Mouse (Mus musculus) erythroid progenitor cell, adult 5-6 weeks (primary cell): ENCODE results near the gene Olfr1320. TPM values are rescaled to one million over a fixed set of nuclear protein-coding genes. Genes with fewer than 3 reads are reported as not detected.

Source experiments
- ATAC-seq: replicated peaks from 2 replicates; pipeline ENCODE4 v1.8.0; 2016; ENCODE audit warnings: moderate number of reproducible peaks, mild to moderate bottlenecking, moderate TSS enrichment, inconsistent platforms; ENCODE audit not compliant: poor library complexity, low FRiP score, severe bottlenecking
- total RNA-seq, 2 experiments: library from RNA; stranded (forward) in 1 of 2; stranded (reverse) in 1 of 2; fragments of 150-400 nt in 1 of 2; fragments of 186-747, 209-891 nt in 1 of 2; gene quantifications; 2 replicates each; pipeline versions ENCODE4 v1.2.3 to v1.2.4; 2015 to 2017; ENCODE audit warnings: low replicate concordance in 2 of 2

The Olfr1320 gene
- total RNA-seq (2015; ENCODE audit: low replicate concordance) (not detected in 2 replicates), total RNA-seq (2017; ENCODE audit: low replicate concordance) (not detected in 2 replicates)

- no peak for ATAC-seq
Measured at GRCm38 (mm10) chrX:49672033-49672432, at the start of gene Olfr1320. TSS of gene Olfr1320 (plus strand) at chrX:49672333.

- no peak for ATAC-seq
Measured at GRCm38 (mm10) chrX:49627566-49627965, 44.6 kb upstream of the Olfr1320 start.

- no peak for ATAC-seq
Measured at GRCm38 (mm10) chrX:49631195-49631594, 40.9 kb upstream of the Olfr1320 start.

- ATAC-seq, result peak; percentile 71
Measured at GRCm38 (mm10) chrX:49660781-49661180, 11.4 kb upstream of the Olfr1320 start.

Other genes starting within 250 kb of the Olfr1320 start
- gene Arhgap36, start 208.4 kb upstream of the Olfr1320 start, total RNA-seq (2015; ENCODE audit: low replicate concordance), result not detected in 2 replicates
- not detected in 2 replicates for gene Arhgap36, start 208.4 kb upstream of the Olfr1320 start, total RNA-seq (2017; ENCODE audit: low replicate concordance)
- gene Olfr1321, start 62.7 kb downstream of the Olfr1320 start, total RNA-seq (2015; ENCODE audit: low replicate concordance), result not detected in 2 replicates
- not detected in 2 replicates for gene Olfr1321, start 62.7 kb downstream of the Olfr1320 start, total RNA-seq (2017; ENCODE audit: low replicate concordance)
- gene Igsf1, start 125.4 kb downstream of the Olfr1320 start, total RNA-seq (2015; ENCODE audit: low replicate concordance), result not detected in 2 replicates
- not detected in 2 replicates for gene Igsf1, start 125.4 kb downstream of the Olfr1320 start, total RNA-seq (2017; ENCODE audit: low replicate concordance)
- gene Olfr1322, start 219.2 kb downstream of the Olfr1320 start, total RNA-seq (2015; ENCODE audit: low replicate concordance), result not detected in 2 replicates
- not detected in 2 replicates for gene Olfr1322, start 219.2 kb downstream of the Olfr1320 start, total RNA-seq (2017; ENCODE audit: low replicate concordance)